Mouse (Mus musculus): ENCODE measurements around the gene Skap2. TPM values are rescaled to one million over a fixed set of nuclear protein-coding genes. Genes with fewer than 3 reads are reported as not detected.

Gene Skap2
- polyA plus RNA-seq, 1 experiment from 2014 or later, result 15.3 TPM

DNA sequence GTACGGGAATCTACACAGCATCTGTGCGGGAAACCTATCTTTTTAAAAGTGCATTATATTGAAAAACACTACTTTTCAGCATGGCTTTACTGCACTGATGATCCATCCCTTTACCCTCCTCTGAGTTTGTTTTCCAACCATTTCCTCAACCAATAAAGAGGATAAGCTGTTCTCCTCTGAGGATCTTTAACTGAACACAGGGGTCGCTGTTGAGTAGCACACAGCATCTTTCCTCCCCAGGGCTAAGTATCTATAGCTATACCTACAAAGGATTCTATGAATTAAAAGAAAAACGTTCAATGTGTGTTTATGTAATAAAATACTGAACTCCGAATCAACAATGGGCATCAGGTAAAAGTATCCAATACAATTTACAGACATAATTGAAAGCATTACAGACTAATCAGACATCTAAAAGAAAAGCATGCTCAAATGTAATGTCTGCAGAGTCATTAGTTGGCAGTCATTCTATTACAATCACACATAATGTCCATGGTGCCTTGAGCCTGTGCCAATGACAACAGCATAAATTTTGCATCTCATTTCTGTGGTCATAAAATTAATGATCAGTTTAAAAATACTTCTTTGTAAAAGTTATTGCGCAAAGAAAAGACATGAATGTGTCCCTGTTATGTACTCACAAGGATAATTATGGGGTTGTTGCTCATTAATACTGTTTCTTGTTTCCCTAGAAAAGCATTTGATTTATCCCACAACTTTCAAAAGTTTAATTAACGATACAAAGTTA, 13.8 kb downstream of the Skap2 start:
- Histone ChIP-seq H3K9me3 (ENCODE audit: control insufficient read depth, low read length) (no peaks in the 10 kb centered on the region), H3K4me3 (ENCODE audit: low read depth, low read length) (no peak overlapping the region), H3K4me1 (ENCODE audit: control insufficient read depth, insufficient read depth, low read length) (no peaks in the 10 kb centered on the region), H3K36me3 (ENCODE audit: control insufficient read depth, insufficient read depth, low read length) (no peaks in the 10 kb centered on the region), H3K27ac (replicated peaks; ENCODE audit: low read depth, low read length) (no peak overlapping the region), H3K27me3 (ENCODE audit: control insufficient read depth, insufficient read depth, low read length) (0 out of 2 replicates have a peak, but pooled peaks cover 2% of the 10 kb centered on the region), H3K9ac (ENCODE audit: low read length) (no peak overlapping the region), H3K4me2 (ENCODE audit: low read depth, severe bottlenecking) (no peak overlapping the region)
- 46% methylated on average over 7 of the region's 7 CpGs for WGBS
- ATAC-seq (ENCODE audit: insufficient number of reproducible peaks, low FRiP score, low TSS enrichment, low read depth) (no peak), DNase-seq (ENCODE audit: low spot score) (peak; percentile 47)

DNA sequence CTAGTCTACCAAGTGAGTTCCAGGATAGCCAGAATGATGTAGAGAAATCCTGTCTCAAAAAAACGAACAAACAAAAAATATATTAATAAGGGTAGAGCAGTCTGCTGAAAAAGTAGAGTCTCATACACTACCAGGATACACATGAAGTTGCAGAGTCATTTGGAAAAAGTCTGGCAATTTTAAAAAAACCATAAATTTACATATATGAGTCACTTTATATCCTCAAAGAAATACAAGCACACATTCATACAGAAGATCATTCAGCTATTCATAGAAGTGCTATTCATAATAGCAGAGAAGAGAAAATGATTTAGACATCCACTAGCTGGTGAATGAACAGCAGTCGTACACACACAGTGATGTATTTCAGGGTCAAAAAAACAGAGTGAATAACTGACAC, 24.4 kb downstream of the Skap2 start:
- H3K27ac ChIP-seq (replicated peaks; ENCODE audit: low read depth, low read length), result no peak overlapping the region
- ATAC-seq (ENCODE audit: insufficient number of reproducible peaks, low FRiP score, low TSS enrichment, low read depth), result no peak
- no peaks in the 10 kb centered on the region for H3K27me3 ChIP-seq (ENCODE audit: control insufficient read depth, insufficient read depth, low read length)
- no peaks in the 10 kb centered on the region for H3K4me1 ChIP-seq (ENCODE audit: control insufficient read depth, insufficient read depth, low read length)
- no peak overlapping the region for H3K4me2 ChIP-seq (ENCODE audit: low read depth, severe bottlenecking)
- WGBS, result 74% methylated on average over 2 of the region's 2 CpGs
- H3K9me3 ChIP-seq (ENCODE audit: control insufficient read depth, low read length), result no peaks in the 10 kb centered on the region
- H3K36me3 ChIP-seq (ENCODE audit: control insufficient read depth, insufficient read depth, low read length), result no peaks in the 10 kb centered on the region
- DNase-seq (ENCODE audit: low spot score), result no peak
- no peak overlapping the region for H3K9ac ChIP-seq (ENCODE audit: low read length)
- H3K4me3 ChIP-seq (ENCODE audit: low read depth, low read length), result no peak overlapping the region

DNA sequence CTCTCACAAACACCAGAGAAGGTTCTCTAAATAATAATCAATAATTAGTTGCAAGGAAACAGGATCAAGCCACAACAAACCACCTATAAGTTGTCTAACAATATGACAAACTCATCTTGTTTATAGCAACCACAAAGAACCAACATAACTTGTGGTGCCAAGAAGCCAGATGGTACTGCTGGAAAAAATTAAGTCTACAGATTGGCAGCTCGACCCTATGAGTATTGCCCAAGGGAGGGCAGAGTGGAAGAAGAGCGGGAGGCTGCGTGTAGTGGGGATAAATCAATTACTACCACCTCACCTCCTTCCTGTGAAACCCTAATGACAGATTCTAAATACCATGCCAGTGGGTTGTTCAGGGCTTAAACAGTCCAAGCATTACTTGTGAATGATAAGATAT, 34.7 kb downstream of the Skap2 start:
- no peaks in the 10 kb centered on the region for H3K4me1 ChIP-seq (ENCODE audit: control insufficient read depth, insufficient read depth, low read length)
- ATAC-seq (ENCODE audit: insufficient number of reproducible peaks, low FRiP score, low TSS enrichment, low read depth), result no peak

DNA sequence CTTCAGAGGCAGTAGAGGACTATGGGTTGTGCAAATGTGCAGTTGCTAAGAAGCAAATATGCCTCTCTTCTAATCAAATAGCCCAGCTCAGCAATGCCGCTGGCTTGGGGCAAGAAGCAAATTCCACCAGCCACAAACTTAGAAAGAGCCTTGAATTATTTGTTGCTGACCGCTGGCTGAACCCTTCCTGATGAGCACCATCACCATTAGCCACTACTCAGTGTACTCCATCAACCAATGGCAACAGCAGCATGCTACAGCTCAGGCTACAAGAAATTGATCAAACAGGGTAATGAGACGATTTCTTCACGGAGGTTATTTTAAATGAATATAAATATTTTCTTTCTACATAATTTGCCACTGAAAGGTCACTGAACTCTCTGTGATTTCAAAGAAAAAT, 36.6 kb downstream of the Skap2 start:
- no peaks in the 10 kb centered on the region for H3K36me3 ChIP-seq (ENCODE audit: control insufficient read depth, insufficient read depth, low read length)
- WGBS, result 47% methylated on average over 4 of the region's 4 CpGs
- no peak overlapping the region for H3K4me2 ChIP-seq (ENCODE audit: low read depth, severe bottlenecking)
- H3K9ac ChIP-seq (ENCODE audit: low read length), result no peak overlapping the region
- no peaks in the 10 kb centered on the region for H3K9me3 ChIP-seq (ENCODE audit: control insufficient read depth, low read length)
- ATAC-seq (ENCODE audit: insufficient number of reproducible peaks, low FRiP score, low TSS enrichment, low read depth) (no peak), DNase-seq (ENCODE audit: low spot score) (no peak)
- no peaks in the 10 kb centered on the region for H3K27me3 ChIP-seq (ENCODE audit: control insufficient read depth, insufficient read depth, low read length)
- H3K4me3 ChIP-seq (ENCODE audit: low read depth, low read length), result no peak overlapping the region
- H3K4me1 ChIP-seq (ENCODE audit: control insufficient read depth, insufficient read depth, low read length), result no peaks in the 10 kb centered on the region
- no peak overlapping the region for H3K27ac ChIP-seq (replicated peaks; ENCODE audit: low read depth, low read length)

More for the DNA sequence above, 34.7 kb downstream of the Skap2 start:
- Histone ChIP-seq H3K9me3 (ENCODE audit: control insufficient read depth, low read length) (no peaks in the 10 kb centered on the region), H3K4me2 (ENCODE audit: low read depth, severe bottlenecking) (no peak overlapping the region), H3K27me3 (ENCODE audit: control insufficient read depth, insufficient read depth, low read length) (no peaks in the 10 kb centered on the region), H3K27ac (replicated peaks; ENCODE audit: low read depth, low read length) (no peak overlapping the region), H3K36me3 (ENCODE audit: control insufficient read depth, insufficient read depth, low read length) (no peaks in the 10 kb centered on the region), H3K9ac (ENCODE audit: low read length) (no peak overlapping the region), H3K4me3 (ENCODE audit: low read depth, low read length) (no peak overlapping the region)
- no peak for DNase-seq (ENCODE audit: low spot score)
- WGBS, result 52% methylated on average over 3 of the region's 3 CpGs

DNA sequence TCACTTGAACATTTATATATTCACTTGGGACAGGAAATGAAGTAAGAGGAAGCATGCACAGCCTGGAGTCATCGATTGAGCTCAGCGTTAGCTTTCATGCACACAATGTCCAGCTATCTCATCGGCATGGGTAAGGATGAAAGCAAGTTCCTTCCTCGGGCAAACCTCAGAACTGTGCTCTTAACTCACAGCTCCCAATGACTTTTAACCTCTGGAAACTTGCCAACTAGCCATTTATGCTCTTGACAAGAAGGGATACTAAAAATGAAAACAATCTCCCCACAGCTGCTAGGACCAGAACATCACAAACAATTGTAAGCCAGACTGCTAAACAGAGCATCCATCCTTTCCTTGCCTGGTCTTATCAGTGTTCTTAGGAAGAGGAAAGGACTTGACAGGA, 53.4 kb downstream of the Skap2 start:
- no peak overlapping the region for H3K4me3 ChIP-seq (ENCODE audit: low read depth, low read length)
- H3K27ac ChIP-seq (replicated peaks; ENCODE audit: low read depth, low read length), result no peak overlapping the region
- DNase-seq (ENCODE audit: low spot score) (no peak), ATAC-seq (ENCODE audit: insufficient number of reproducible peaks, low FRiP score, low TSS enrichment, low read depth) (no peak)
- no peaks in the 10 kb centered on the region for H3K27me3 ChIP-seq (ENCODE audit: control insufficient read depth, insufficient read depth, low read length)
- H3K9me3 ChIP-seq (ENCODE audit: control insufficient read depth, low read length), result no peaks in the 10 kb centered on the region
- 67% methylated on average over 4 of the region's 4 CpGs for WGBS
- H3K36me3 ChIP-seq (ENCODE audit: control insufficient read depth, insufficient read depth, low read length), result no peaks in the 10 kb centered on the region
- H3K9ac ChIP-seq (ENCODE audit: low read length), result no peak overlapping the region
- 0 out of 2 replicates have a peak, but pooled peaks cover 4% of the 10 kb centered on the region for H3K4me1 ChIP-seq (ENCODE audit: control insufficient read depth, insufficient read depth, low read length)
- no peak overlapping the region for H3K4me2 ChIP-seq (ENCODE audit: low read depth, severe bottlenecking)

DNA sequence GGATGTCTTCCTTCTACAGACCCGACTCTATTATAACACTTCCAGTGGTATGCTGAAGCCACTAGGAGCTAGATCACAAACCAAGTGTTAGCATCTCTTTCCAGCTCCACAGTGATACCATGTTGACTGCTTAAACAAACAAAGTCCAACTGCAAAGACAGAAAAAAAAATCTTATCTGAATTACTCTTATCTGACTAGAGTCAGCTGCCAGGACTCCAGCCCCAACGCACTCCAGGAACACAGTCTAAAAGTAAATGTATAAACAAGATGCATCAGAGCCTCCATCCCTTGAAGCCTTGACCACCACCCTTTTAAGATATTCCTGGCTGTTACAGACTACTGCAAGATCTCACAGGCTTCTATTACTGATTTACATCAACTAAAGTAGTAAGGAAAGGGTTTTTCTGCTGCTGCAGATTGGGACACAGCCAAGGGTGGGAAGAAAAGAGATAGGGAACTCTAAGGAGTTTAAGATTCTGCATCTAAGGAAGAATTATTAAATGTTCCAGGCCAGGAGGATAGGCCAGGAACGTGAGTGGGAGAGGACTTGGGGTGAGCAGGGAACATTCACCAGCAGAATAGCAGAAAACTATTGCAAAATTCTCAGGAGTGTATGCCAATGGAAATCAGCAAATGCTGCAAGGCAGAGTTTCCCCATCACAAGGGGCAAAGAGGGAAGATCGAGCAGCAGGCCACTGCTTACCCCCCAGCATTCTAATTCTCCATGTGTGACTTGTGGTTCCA, 56.1 kb downstream of the Skap2 start:
- Histone ChIP-seq H3K4me2 (ENCODE audit: low read depth, severe bottlenecking) (no peak overlapping the region), H3K9me3 (ENCODE audit: control insufficient read depth, low read length) (no peaks in the 10 kb centered on the region), H3K27ac (replicated peaks; ENCODE audit: low read depth, low read length) (no peak overlapping the region), H3K9ac (ENCODE audit: low read length) (no peak overlapping the region), H3K27me3 (ENCODE audit: control insufficient read depth, insufficient read depth, low read length) (no peaks in the 10 kb centered on the region), H3K4me3 (ENCODE audit: low read depth, low read length) (no peak overlapping the region), H3K4me1 (ENCODE audit: control insufficient read depth, insufficient read depth, low read length) (0 out of 2 replicates have a peak, but pooled peaks cover 2% of the 10 kb centered on the region), H3K36me3 (ENCODE audit: control insufficient read depth, insufficient read depth, low read length) (no peaks in the 10 kb centered on the region)
- DNase-seq (ENCODE audit: low spot score) (no peak), ATAC-seq (ENCODE audit: insufficient number of reproducible peaks, low FRiP score, low TSS enrichment, low read depth) (no peak)
- 81% methylated on average over 4 of the region's 4 CpGs for WGBS

DNA sequence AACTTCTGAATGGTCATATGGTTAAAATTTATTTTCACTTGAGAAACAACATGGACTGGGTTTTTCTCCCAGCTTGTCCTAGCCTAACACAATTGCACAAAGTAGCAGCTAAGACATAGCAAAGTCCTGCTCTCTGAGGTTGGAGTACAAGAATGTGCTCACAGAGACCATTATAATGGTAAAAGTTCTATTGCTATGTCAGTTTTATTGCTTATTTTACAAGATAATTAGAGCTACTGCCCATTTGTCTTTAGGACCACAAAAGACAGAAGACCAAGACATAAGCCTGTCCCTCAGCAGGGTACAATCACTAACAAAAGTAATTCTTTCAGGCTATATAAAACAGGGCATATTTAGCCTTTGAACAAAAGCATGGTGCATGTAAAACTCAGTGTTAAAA, 64.7 kb downstream of the Skap2 start:
- DNase-seq (ENCODE audit: low spot score) (no peak), ATAC-seq (ENCODE audit: insufficient number of reproducible peaks, low FRiP score, low TSS enrichment, low read depth) (no peak)
- H3K27ac ChIP-seq (replicated peaks; ENCODE audit: low read depth, low read length), result no peak overlapping the region
- H3K27me3 ChIP-seq (ENCODE audit: control insufficient read depth, insufficient read depth, low read length), result no peaks in the 10 kb centered on the region
- H3K4me2 ChIP-seq (ENCODE audit: low read depth, severe bottlenecking), result no peak overlapping the region
- no peak overlapping the region for H3K4me3 ChIP-seq (ENCODE audit: low read depth, low read length)
- H3K36me3 ChIP-seq (ENCODE audit: control insufficient read depth, insufficient read depth, low read length), result no peaks in the 10 kb centered on the region
- H3K9ac ChIP-seq (ENCODE audit: low read length), result no peak overlapping the region
- no peaks in the 10 kb centered on the region for H3K9me3 ChIP-seq (ENCODE audit: control insufficient read depth, low read length)
- no peaks in the 10 kb centered on the region for H3K4me1 ChIP-seq (ENCODE audit: control insufficient read depth, insufficient read depth, low read length)

DNA sequence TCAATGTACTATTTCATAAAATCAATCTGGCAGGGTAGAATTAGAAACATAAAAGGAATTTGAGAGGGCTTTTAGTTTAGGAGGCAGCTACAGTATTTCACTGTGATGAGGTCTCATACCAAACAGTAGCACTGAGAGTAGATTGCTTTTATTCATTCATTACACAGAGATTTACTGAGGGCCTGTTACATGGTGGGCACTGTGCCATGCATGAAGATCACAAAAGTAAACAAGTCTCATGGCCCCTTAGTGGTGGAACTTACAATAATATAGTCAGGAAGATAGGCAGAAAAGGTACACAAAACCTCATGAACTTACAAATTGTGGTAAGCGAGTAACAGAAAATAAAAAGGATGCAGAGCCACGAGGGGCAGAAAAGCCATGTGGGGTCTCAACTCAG, 67.4 kb downstream of the Skap2 start:
- H3K27ac ChIP-seq (replicated peaks; ENCODE audit: low read depth, low read length), result no peak overlapping the region
- 85% methylated on average over 2 of the region's 2 CpGs for WGBS

More for the DNA sequence above, 67.4 kb downstream of the Skap2 start:
- no peak for ATAC-seq (ENCODE audit: insufficient number of reproducible peaks, low FRiP score, low TSS enrichment, low read depth)
- H3K9me3 ChIP-seq (ENCODE audit: control insufficient read depth, low read length), result no peaks in the 10 kb centered on the region
- H3K4me1 ChIP-seq (ENCODE audit: control insufficient read depth, insufficient read depth, low read length), result no peaks in the 10 kb centered on the region
- H3K4me3 ChIP-seq (ENCODE audit: low read depth, low read length), result no peak overlapping the region
- no peaks in the 10 kb centered on the region for H3K36me3 ChIP-seq (ENCODE audit: control insufficient read depth, insufficient read depth, low read length)
- no peaks in the 10 kb centered on the region for H3K27me3 ChIP-seq (ENCODE audit: control insufficient read depth, insufficient read depth, low read length)
- no peak for DNase-seq (ENCODE audit: low spot score)
- H3K4me2 ChIP-seq (ENCODE audit: low read depth, severe bottlenecking), result no peak overlapping the region
- no peak overlapping the region for H3K9ac ChIP-seq (ENCODE audit: low read length)
